Mouse (Mus musculus) midbrain, postnatal 0 days (tissue): ENCODE measurements around the gene Gtf3c5. TPM values are rescaled to one million over a fixed set of nuclear protein-coding genes. Genes with fewer than 3 reads are reported as not detected.

ENCODE experiments used
- ATAC-seq: fragments of 200-750 bp; cut with Nextera tagmentation; 2 replicates; pipeline ENCODE4 v1.8.0; 2017; ENCODE audit warnings: moderate number of reproducible peaks, mild to moderate bottlenecking, moderate TSS enrichment, moderate library complexity; ENCODE audit not compliant: low FRiP score
- DNase-seq: peaks from one replicate; pipeline ENCODE4 v3.0.0-alpha.2; 2015; ENCODE audit warnings: low spot score
- H3K27ac ChIP-seq: fragments of 300-500 bp; sonication (generic); 2 replicates; pipeline ENCODE4 v1.5.1; 2014; ENCODE audit warnings: low read depth, mild to moderate bottlenecking, low read length, mixed read lengths
- H3K27me3 ChIP-seq: fragments of 300-500 bp; sonication (generic); 2 replicates; pipeline ENCODE4 v1.6.1; 2014; ENCODE audit warnings: low read length, control low read depth, mixed read lengths; ENCODE audit not compliant: insufficient read depth
- H3K36me3 ChIP-seq: fragments of 300-500 bp; sonication (generic); 2 replicates; pipeline ENCODE4 v1.6.1; 2014; ENCODE audit warnings: low read length, control low read depth, mixed read lengths; ENCODE audit not compliant: insufficient read depth
- H3K4me1 ChIP-seq: fragments of 300-500 bp; sonication (generic); 2 replicates; pipeline ENCODE4 v1.6.1; 2014; ENCODE audit warnings: mild to moderate bottlenecking, control low read depth, antibody characterized with exemption, low read length, mixed read lengths; ENCODE audit not compliant: insufficient read depth
- H3K4me2 ChIP-seq: fragments of 300-500 bp; sonication (generic); 2 replicates; pipeline ENCODE4 v1.6.1; 2014; ENCODE audit warnings: low read depth, mild to moderate bottlenecking, low read length, mixed read lengths; ENCODE audit not compliant: poor library complexity, severe bottlenecking
- H3K4me3 ChIP-seq: fragments of 300-500 bp; sonication (generic); 2 replicates; pipeline ENCODE4 v1.5.1; 2014; ENCODE audit warnings: low read depth, mild to moderate bottlenecking, low read length, moderate library complexity
- H3K9ac ChIP-seq: fragments of 300-500 bp; sonication (generic); replicated peaks from 2 replicates; pipeline ENCODE4 v1.6.1; 2014; ENCODE audit warnings: mild to moderate bottlenecking, low read length, moderate library complexity, mixed read lengths; ENCODE audit not compliant: poor library complexity, severe bottlenecking
- H3K9me3 ChIP-seq: fragments of 300-500 bp; sonication (generic); 2 replicates; pipeline ENCODE4 v1.6.1; 2016; ENCODE audit warnings: low read length, control low read depth
- CTCF ChIP-seq: IDR thresholded peaks from 2 replicates; pipeline ENCODE4 v1.5.1; 2016; ENCODE audit warnings: antibody characterized with exemption, mild to moderate bottlenecking
- WGBS: fragments of 180-500 bp; shearing (Covaris S2); extraction: QIAGEN DNeasy Blood & Tissue Kit; methylation state at CpG from one replicate; pipeline ENCODE4 v1.1.7; 2014; 5-methylcytosine and 5-hydroxymethylcytosine counted together
- polyA plus RNA-seq: library from polyadenylated mRNA; unstranded; fragments of >200 nt; fragmentation: Nextera tagmentation; extraction: Ambion mirVana; gene quantifications from 2 replicates; pipeline ENCODE4 v1.2.1, GENCODE M21; 2015
- total RNA-seq: library from RNA; depleted of rRNA; stranded (reverse); fragments of >200 nt; gene quantifications from 2 replicates; pipeline ENCODE4 v1.2.3, GENCODE M21; 2014

The Gtf3c5 gene
- total and polyA plus RNA-seq, 2 experiments from 2014 or later: 23.3 to 33.5 TPM

- WGBS: 64% methylated on average over 8 of the region's 8 CpGs
- no peaks in the 10 kb centered on the region for H3K4me1 ChIP-seq
- H3K36me3 ChIP-seq: peaks cover 8% of the 10 kb centered on the region; the same call in 1 of the 2 replicates
- H3K4me3 ChIP-seq: no peak overlapping the region
- H3K9ac ChIP-seq: no peak overlapping the region
- no peaks in the 10 kb centered on the region for H3K9me3 ChIP-seq
- peak; percentile 60 for TF ChIP-seq CTCF
- no peaks in the 10 kb centered on the region for H3K27me3 ChIP-seq
- DNase-seq (peak; percentile 43), ATAC-seq (no peak)
- H3K4me2 ChIP-seq: no peak overlapping the region
- no peak overlapping the region for H3K27ac ChIP-seq
These were observed 23.2 kb upstream of the Gtf3c5 start for GRCm38 (mm10) chr2:28606601-28607340.

- Histone ChIP-seq H3K9ac (no peak overlapping the region), H3K27me3 (no peaks in the 10 kb centered on the region), H3K4me1 (no peaks in the 10 kb centered on the region), H3K27ac (no peak overlapping the region), H3K36me3 (peaks cover 8% of the 10 kb centered on the region; the same call in 1 of the 2 replicates), H3K4me2 (no peak overlapping the region), H3K4me3 (no peak overlapping the region), H3K9me3 (no peaks in the 10 kb centered on the region)
- no peak for TF ChIP-seq CTCF
- no peak for ATAC-seq
- DNase-seq: peak; percentile 9
- WGBS: 58% methylated on average over 14 of the region's 14 CpGs
These were observed 22.4 kb upstream of the Gtf3c5 start for GRCm38 (mm10) chr2:28605789-28606541.

- Histone ChIP-seq H3K9ac (no peak overlapping the region), H3K27ac (no peak overlapping the region), H3K4me2 (no peak overlapping the region), H3K4me3 (no peak overlapping the region), H3K36me3 (peaks cover 8% of the 10 kb centered on the region; the same call in 1 of the 2 replicates), H3K4me1 (no peaks in the 10 kb centered on the region), H3K27me3 (no peaks in the 10 kb centered on the region), H3K9me3 (no peaks in the 10 kb centered on the region)
- WGBS: 97% methylated on average over 5 of the region's 5 CpGs
- no peak for TF ChIP-seq CTCF
- no peak for DNase-seq
- ATAC-seq: no peak
These were observed 20.0 kb upstream of the Gtf3c5 start for GRCm38 (mm10) chr2:28603542-28603941.

GRCm38 (mm10) chr2:28601720-28602590 lies 18.4 kb upstream of the Gtf3c5 start:
- WGBS: 61% methylated on average over 12 of the region's 12 CpGs
- no peak overlapping the region for H3K9ac ChIP-seq
- H3K27ac ChIP-seq: no peak overlapping the region
- no peak for TF ChIP-seq CTCF
- H3K4me1 ChIP-seq: no peaks in the 10 kb centered on the region
- ATAC-seq: no peak
- H3K27me3 ChIP-seq: no peaks in the 10 kb centered on the region
- DNase-seq: no peak
- peaks cover 2% of the 10 kb centered on the region; the same call in 1 of the 2 replicates for H3K36me3 ChIP-seq
- H3K4me3 ChIP-seq: no peak overlapping the region
- no peaks in the 10 kb centered on the region for H3K9me3 ChIP-seq
- H3K4me2 ChIP-seq: no peak overlapping the region

- Histone ChIP-seq H3K36me3 (no peaks in the 10 kb centered on the region), H3K4me2 (no peak overlapping the region), H3K9ac (no peak overlapping the region), H3K27ac (no peak overlapping the region), H3K4me1 (no peaks in the 10 kb centered on the region), H3K27me3 (no peaks in the 10 kb centered on the region), H3K9me3 (no peaks in the 10 kb centered on the region), H3K4me3 (no peak overlapping the region)
- ATAC-seq: no peak
- no peak for DNase-seq
- 80% methylated on average over 6 of the region's 6 CpGs for WGBS
- TF ChIP-seq CTCF: no peak
These were observed 16.0 kb upstream of the Gtf3c5 start for GRCm38 (mm10) chr2:28599569-28599900.
